Mouse (Mus musculus): Measurements from ENCODE around the gene Tango2. TPM values are rescaled to one million over a fixed set of nuclear protein-coding genes. Genes with fewer than 3 reads are reported as not detected.
"Not testable (repeated sequence)": the region's sequence is repeated elsewhere in the genome, so short reads cannot be mapped to it uniquely, and the experiment has no call there.

Tango2 gene
- polyA plus RNA-seq, 3 experiments from 2014 or later = 48.6 to 81.2 (median 70.2) TPM

DNA sequence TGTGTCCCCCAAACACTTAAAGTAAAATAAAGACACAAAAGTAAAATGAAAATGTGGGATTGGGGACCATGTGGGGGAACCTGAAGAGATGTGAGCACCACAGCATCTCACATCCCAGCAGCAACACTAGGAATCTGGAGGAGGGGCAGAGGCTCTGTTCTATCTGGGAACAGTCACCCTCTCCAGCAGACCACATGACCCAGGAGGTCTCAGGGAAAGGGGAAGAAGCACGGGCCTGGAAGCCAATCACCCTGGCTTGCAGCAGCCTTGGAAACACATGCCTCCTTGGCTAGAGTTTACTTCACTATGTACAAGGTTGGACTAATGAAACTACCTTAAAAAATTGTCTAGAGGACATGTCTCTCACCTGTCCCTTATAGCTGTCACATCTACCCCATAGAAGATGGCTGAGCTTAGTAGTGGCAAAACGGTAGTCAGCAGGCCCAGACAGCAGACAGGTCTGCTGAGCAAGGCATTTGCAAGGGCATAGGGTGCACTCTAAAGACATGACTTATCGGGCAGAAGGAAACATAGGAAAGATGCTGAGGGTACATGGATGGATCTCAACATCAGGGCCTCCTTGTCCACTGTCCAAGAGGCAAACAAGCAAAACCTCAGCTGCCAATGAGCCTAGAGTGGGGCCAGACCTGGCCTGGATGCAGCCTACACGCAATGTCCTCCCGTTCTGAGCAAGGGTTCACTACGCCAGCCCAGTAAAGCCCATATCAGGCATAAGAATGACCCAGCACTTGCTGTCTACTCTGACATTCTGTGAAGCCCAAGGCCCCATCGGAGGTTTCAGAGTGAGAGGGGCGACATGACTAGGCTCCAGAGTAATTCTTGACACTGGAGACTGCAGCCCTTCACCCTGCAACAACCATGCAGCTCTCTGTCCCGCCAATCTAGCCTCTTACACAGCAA is 5.0 kb downstream of the Tango2 start:
- ATAC-seq = peak; percentile 6

DNA sequence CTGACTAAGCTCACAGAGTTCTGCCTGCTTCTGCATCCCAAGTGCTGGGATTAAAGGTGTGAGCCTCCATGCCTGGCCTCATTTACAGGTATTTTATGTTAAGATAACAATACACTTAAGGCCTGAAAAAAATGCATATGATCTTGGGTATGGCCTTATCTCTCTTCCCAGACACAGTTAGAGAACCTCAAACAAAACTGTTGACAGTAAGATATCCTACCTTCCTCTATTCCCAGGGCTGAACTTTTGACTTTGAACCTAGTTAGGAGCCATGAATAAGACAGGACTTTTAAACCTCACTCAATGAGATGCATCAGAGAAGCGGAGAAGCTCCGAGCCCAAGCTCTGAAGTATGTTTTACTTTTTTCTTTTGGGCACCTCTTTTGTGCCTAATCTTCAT is 5.8 kb downstream of the Tango2 start:
- no peak for ATAC-seq

DNA sequence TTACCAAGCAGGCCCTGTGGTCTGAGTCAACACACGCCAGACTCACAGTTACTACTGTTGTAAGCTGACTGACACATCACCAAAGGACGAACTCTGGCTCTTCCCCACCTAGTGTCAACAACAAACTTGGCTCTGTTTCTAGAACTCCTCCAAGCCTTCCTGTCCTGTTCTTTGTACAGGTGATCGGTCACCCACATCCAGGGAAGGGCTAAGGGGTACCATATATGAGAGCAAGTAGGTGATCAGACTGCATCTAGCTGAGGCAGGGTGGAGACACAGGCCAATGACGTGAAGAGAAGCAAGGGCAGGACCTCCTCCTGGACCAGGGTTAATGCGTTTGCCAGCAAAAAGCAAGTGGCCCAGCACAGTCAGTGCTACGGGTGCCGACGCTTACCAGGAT is 6.3 kb downstream of the Tango2 start:
- no peak for ATAC-seq

DNA sequence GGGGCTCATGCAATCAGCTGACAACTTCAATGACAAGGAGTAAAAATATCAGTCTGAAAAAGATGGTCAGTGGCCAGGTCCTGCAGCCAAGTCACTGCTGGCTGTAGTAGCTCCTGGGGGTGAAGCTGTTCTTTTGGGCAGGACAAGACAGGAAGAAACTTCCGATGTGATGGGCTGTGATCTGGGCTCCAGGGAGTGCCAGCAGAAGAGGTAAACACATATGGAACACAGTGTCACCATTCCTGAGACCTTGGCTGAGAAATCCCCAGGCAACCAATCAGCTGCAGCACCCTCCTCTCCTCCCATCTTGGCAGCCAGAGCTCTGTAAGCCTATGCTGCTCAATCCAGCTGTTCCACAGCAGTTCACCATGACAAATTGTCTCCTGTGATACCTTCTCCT is 8.0 kb downstream of the Tango2 start:
- no peak for ATAC-seq

DNA sequence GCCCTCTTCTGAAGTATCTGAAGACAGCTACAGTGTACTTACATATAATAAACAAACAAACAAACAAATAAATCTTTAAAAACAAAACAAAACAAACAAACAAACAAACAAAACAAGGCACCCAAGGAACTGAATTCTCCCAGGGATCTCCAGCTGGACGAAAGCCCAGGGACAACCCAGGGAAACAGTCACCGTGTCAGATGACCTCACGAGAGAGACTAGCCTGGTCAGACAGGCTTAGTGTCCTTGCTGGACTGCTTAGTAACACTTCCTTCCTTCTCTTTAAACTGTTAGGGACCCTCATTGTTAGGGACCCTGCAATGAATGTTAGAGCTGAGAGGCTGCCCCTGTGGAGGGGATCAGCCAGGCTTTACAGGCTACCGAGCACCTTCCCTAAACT is 10.6 kb downstream of the Tango2 start:
- no peak for ATAC-seq

DNA sequence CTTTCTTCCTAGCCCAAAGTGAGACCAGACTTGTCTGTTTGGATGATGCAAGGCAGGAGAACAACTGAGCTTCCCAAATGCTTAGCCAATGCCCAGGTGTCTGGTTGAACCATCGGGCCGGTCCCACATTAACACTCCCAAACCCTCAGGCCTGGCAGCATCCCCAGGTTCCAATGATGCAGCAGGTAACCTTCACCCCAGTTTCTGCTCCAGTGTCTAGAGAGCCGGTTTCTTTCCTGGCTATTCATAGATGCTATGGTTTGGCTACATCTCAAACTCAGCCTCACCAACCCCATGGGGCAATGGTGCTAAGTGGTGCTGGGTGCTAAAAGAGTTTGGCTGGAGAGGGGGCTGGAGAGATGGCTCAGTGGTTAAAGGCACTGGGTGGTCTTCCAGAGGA is 11.9 kb downstream of the Tango2 start:
- ATAC-seq = no peak

DNA sequence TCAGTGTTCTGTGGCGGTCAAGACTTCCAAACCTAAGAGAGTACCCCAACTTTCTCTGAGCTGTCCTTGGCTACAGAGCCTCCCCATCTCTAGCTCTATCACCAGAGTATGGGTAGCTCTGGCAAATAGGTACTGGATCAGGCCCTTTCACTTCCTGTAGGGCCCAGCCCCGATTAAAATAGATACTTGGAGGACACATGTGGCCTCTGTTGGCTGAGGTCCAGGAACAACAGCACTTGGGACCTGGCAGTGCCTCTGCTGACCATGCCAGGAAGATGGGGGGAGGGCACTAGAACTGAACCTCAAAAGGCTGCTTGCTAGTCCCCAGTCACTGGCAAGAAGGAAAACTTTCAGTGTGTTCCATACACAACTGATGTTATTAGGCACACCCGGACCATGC is 13.9 kb downstream of the Tango2 start:
- no peak for ATAC-seq

DNA sequence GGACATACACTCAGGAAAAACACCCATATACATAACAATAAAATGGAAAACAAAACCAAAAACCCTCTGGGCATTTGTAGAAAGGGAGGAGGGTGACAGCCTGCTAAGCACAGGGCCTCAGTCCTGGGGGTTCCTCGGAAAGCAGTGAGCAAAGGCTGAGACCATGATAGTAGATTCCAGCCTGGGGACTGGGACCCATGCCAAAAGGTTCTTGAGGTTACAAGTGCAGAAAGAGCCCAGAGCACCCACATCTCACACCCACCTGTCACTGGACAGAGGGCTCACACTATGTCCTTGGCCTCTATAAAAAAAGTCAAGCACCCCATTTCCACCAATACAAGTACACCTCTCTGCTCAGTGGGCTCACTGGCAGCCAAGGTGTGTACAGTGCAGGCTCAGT is 19.4 kb downstream of the Tango2 start:
- no peak for ATAC-seq

DNA sequence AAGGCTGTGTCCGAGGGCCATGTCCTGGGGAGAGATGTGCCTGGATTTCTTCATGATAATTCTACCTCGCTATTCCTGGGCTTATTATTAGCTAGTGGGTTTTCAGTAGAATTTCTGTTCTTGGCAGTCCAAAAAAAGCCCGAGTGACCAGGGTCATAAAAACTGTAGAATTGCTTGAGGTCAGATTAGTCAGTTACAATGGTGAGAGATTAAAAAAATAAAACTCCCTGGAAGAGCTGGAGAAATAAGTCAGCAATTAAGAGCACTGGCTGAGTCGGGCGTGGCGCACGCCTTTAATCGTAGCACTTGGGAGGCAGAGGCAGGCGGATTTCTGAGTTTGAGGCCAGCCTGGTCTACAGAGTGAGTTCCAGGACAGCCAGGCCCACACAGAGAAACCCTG is 20.0 kb downstream of the Tango2 start:
- ATAC-seq = no peak

DNA sequence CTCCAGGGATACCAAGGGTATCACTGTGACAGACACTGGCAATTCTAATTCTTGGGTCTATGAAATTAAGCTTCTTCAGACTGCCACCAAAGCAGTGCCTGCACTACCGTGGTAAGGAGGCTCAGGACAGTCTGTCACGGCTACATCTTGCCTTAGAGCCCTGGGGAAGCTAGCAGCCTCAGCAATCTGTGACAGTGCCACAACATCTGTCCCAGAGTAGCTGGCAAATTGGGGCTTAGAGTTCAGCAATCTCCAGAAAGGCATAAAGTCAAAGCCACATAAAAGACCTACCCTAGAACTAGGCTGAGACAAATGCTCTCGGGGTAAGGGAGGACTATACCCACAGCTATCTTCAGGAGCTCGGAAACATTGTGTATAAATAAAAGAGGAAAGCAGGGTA is 22.2 kb downstream of the Tango2 start:
- no peak for ATAC-seq

DNA sequence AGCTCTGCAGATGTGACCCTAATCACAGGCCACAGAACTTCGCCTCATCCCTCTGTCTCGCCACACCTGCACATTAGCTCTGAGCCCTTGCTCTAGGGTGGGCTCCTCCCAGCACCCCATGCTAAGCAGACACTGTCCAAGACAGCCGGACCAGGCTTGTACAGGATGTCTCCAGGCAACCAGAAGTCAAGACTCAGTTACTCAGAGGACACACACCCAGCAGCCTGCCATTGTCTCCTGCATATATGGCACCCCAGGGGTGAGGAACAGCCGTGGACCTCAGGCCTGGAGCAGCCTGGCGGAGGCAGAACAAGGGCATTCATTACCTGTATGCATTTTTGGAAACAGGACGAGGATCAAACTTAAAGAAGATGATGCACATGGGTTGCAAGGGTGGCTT is 23.9 kb downstream of the Tango2 start:
- ATAC-seq = no peak

DNA sequence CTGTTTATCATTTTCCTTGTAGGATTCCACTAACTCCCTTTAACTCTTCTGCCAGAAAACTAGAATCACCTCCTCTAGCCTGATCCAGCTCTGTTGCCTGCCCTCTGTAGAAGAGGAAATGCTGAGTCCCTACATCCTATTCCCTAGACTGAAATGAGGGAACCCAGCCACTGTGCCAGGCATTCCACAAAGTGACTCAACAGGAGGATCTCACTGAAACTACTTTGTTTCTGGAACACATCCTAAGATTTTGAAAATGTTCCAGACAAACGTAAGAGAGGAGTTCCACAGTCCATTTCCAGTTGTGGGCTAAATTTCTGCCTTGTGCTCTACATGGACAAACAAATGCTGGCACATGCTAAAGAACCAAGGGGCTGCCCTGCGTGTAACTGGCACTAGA is 24.4 kb downstream of the Tango2 start:
- ATAC-seq = no peak

DNA sequence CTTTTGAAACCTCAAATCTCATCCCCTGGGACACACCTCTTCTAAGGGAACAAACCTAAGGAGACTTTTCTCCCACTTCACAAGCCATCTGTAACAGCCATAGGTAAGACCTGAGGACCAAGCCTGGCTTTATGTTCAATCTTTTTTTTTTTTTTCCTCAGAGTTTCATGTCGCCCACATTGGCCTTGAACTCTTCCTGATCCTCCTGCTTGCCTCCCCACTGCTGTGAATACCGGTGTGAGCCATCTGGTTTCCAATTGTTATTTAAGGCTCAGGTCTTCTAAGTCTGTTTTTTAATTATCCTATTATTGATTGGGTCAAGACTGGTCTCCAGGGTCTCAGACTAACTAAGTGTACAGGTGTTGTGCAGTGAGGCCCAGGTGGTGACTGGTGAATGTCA is 26.5 kb downstream of the Tango2 start:
- ATAC-seq = no peak

DNA sequence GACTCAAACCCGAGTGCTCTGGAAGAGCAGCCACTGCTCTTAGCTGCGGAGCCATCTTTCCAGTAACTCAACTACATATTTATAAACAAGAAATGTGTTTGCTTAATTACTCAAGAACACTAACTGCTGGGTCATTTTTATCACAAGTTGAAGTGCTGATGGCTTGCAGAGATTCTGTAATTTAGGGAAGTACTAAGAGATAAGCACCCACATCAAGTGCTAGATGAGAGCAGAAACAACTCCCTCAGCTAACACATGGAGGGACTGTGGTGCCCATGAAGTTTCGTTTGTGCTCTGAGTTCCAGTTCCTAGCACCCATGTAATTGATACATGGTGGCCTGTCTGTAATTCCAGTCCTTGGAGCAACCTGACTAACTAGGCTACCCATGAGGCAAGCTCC is 28.9 kb downstream of the Tango2 start:
- no peak for ATAC-seq

DNA sequence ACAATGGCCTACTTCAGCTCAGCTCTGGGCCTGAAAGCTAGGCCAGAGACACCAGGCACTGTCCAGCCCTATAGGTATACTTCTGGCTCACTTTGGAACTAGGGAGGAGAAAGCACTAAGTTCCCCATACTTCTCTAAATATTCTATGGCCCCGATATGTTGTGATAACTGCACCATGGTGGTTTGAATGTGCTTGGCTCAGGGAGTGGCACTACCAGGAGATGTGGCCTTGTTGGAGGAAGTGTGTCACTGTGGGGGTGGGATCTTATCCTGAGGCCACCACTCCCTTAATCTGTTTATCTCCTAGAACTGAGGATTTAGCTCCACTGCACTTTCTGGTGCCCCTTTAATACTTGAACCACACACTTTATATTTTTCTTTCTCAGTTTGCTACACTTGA is 39.7 kb downstream of the Tango2 start:
- no peak for ATAC-seq

DNA sequence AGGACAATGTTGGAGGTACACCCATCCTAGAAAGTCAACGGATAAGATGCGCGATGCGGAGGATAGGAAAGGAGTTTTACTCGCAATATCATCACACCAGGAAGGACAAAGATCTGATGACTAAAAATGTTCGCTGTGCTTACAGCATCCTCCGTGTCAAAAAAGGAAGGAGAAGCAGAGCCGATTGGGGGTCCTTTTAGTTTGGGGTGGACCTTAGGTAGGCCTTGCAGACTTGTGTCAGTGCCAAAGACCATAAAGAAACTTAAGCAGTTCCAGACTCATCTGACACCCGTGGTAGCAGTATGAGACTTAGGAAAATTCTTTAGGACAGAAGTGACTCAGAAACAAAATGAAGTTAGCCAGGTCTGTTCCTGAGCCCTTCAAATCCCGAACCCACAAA is 58.3 kb downstream of the Tango2 start:
- not testable (repeated sequence) for ATAC-seq

DNA sequence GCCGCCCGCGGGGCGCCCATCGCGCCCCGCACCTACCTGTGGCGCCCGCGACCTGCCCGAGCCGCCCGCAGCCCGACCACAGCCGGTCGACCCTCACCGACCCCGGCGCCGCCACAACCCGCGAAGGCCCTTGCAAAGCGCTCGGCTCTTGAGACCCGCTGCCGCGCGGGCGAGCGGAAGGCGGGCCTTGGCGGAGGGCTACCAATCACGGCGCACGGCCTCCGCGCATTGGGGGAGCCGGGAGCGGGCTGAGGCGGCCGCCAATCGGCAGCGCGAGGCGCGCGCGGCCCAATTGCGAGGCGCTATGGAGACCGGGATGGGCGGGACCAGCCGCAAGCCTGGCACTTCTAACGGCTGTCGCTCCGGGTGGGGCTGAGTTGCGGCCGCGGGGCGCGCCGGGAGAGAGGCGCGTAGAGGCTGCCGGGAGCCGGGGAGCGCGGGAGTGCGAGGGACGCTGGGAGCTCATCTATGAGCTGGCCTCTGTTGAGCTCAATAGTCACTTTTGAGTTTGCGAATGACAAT is 58.8 kb downstream of the Tango2 start, which contains the start of gene Dgcr8:
Gene Dgcr8 (minus strand): TSS at position 180 of the 522 bp plus-strand sequence.
- peak; percentile 96 for ATAC-seq

DNA sequence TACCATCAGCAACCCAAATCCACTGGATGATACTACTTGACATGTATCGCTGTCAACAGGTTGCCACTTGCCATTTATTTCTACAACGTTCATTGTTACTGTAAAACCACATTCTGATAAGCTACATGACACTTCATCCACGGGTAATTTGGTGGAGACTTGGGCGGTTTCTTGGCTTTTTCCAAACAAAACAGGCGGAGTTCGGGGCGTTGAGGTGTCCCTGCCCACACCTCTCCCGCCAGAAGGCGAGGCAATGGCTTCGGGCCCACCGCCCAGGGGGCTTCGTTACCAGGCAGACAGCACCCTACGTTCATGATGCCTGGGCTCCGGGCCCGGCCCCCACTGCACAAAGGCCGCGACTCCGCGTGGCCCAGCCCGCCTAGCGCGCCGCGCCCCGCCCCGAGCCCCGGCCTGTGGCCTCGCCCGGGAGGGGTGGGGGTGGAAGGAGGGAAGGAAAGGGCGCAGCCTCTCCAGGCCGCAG is 59.3 kb downstream of the Tango2 start:
- ATAC-seq = peak; percentile 64

DNA sequence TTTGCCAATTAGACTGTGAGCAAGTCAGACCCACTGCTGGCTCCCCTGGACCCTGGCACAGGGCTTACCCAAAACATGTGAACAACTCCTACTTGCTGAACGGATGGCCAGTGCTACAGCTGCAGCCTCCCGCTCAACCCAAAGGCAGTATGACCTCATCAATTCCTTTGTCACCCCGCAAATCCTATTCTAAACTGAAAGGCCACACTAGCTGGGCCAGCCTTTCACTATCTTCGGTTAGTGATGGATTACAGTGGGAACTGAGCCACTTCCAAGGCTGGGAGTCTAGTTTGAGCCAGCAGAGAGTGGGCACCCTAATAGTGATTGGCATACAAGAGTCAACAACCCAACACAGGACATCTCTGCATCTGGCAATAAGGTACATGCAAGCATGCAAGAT is 59.7 kb downstream of the Tango2 start:
- no peak for ATAC-seq

DNA sequence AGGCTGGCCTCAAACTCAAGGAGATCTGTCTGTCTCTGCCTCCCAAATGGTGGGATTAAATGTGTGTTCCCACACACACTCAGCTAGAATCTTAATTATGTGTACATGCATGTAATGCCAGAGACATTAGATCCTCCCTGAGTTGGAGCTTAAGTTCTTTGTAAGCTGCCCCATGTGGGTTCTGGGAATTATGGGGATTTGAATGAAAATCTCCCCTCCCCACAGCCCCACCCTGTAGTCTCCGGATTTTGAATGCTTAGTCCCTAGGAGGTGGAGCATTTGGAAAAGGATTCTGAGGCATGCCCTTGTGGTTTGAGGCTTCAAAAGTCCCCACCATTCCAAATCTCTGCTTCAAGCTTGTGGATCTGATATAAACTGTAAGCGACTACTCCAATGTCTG is 72.7 kb downstream of the Tango2 start:
- no peak for ATAC-seq

DNA sequence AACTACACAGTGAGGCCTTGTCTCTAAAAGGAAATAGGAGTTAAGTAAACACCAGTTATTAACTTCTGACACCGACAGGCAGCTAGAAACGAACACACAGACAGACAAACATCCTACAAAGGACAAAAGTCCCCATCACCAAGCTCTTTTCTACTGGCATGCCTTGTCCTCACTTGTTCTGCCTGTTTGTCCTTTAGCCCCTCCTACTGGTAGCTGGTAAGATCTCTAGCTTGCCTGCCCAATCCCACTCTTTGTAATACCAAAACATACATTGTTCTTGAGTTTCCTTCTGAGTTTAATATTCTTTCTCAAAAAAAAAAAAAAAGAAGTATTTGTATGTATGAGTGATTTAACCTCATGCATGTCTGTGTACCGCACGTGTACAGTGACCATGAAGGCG is 79.7 kb downstream of the Tango2 start:
- no peak for ATAC-seq

DNA sequence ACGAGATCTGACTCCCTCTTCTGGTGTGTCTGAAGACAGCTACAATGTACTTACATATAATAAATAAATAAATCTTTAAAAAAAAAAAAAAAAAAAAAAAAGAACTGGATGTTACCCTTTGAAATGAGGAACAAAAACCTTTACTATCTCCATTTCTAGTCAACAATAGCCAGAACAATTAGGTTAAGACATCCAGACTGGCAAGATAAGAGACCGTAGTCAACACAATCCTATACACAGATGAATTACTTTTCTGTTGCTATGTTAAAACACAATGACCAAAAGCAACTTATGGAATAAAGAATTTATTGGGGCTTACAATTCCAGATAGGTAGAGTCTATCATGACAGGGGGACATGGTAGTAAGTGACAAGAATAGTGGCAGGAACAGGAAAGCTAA is 82.9 kb downstream of the Tango2 start:
- no peak for ATAC-seq

DNA sequence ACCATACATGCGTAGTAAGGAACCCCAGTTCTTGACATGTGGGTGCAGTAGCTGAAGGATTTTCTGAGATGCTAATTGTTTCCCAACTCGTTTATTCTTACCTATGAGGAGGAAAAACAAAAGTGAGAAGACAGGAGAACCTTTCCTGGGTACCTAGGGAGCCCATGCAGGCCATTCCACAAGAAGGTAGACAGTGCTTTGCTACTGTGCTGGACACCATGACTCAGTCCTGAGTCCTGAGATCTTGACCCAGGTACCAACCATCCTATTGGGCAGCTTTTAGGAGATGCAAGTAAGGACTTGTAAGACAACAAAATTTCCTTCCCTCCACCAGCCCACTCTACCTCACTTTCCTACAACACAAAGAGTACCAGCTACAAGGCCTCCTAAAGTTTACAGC is 89.7 kb downstream of the Tango2 start, which contains the start of gene Gm49776:
Gene Gm49776 (minus strand): TSS at position 101 of the 400 bp plus-strand sequence.
- ATAC-seq = no peak

DNA sequence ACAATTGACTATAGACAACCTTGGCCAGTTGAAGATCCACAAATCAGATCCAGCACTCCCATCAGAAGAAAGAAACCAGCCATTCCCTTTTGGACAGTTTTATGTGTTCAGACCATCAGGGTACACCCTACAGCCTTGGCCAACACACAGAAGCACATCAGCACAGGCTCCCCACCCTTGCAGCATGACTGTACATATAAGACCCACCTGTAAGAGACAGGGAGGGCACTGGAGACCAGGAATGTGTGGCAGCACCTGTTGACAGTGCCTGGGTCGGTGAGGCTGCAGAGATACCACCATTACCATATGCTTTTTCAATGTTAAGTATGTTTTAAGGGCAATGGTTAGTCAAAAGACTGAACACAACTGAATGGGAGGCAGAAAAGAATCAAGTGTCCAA is 94.0 kb downstream of the Tango2 start:
- ATAC-seq = no peak
